Mouse (Mus musculus) lung, adult 2 months (tissue): ENCODE data around the gene Wwox.

ENCODE experiments used
- CTCF ChIP-seq: fragments of 200-500 bp; IDR thresholded peaks from 2 replicates; pipeline ENCODE4 v1.5.1; 2011; ENCODE audit warnings: mild to moderate bottlenecking, low read length, control low read depth; ENCODE audit not compliant: insufficient read depth
- POLR2A ChIP-seq: fragments of 200-500 bp; IDR thresholded peaks from 2 replicates; pipeline ENCODE4 v1.6.1; 2011; ENCODE audit warnings: low read depth, mild to moderate bottlenecking, control low read depth, low read length, borderline replicate concordance; ENCODE audit errors: extremely low read depth

GRCm38 (mm10) chr8:114908086-114908485 is 468.6 kb downstream of the Wwox start:
- TF ChIP-seq CTCF (no peak), POLR2A (no peak)
